Mouse (Mus musculus): ENCODE measurements around the gene Pkd1l3. TPM values are rescaled to one million over a fixed set of nuclear protein-coding genes. Genes with fewer than 3 reads are reported as not detected.

Gene Pkd1l3
- polyA plus RNA-seq, 1 experiment: 0.11 TPM

GRCm38 (mm10) chr8:109647331-109647730 lies 33.0 kb downstream of the Pkd1l3 start:
- no peaks in the 10 kb centered on the region for H3K36me3 ChIP-seq (ENCODE audit: control insufficient read depth, insufficient read depth, low read length)
- no peak for TF ChIP-seq CTCF (conservative IDR thresholded peaks at IDR 0.05; ENCODE audit: insufficient read depth, insufficient read length, low read depth, low read length)
- no peak for TF ChIP-seq POLR2A (IDR thresholded peaks at IDR 0.05; ENCODE audit: low read depth, low read length)
- no peak overlapping the region for H3K4me3 ChIP-seq (ENCODE audit: insufficient read depth, low read depth, low read length)
- 58% methylated on average over 11 of the region's 11 CpGs for WGBS
- no peak overlapping the region for H3K27ac ChIP-seq (ENCODE audit: insufficient read depth, low read depth, low read length)
- no peaks in the 10 kb centered on the region for H3K27me3 ChIP-seq (replicated peaks; ENCODE audit: control insufficient read depth, insufficient read depth, low read length)
- H3K4me1 ChIP-seq (ENCODE audit: control insufficient read depth, insufficient read depth, low read length): no peaks in the 10 kb centered on the region
- DNase-seq: no peak

- TF ChIP-seq CTCF (conservative IDR thresholded peaks at IDR 0.05; ENCODE audit: insufficient read depth, insufficient read length, low read depth, low read length): no peak
- no peak for TF ChIP-seq POLR2A (IDR thresholded peaks at IDR 0.05; ENCODE audit: low read depth, low read length)
- WGBS: 34% methylated on average over 7 of the region's 7 CpGs
- no peaks in the 10 kb centered on the region for H3K27me3 ChIP-seq (replicated peaks; ENCODE audit: control insufficient read depth, insufficient read depth, low read length)
- no peak for DNase-seq
- no peak overlapping the region for H3K4me3 ChIP-seq (ENCODE audit: insufficient read depth, low read depth, low read length)
- no peaks in the 10 kb centered on the region for H3K36me3 ChIP-seq (ENCODE audit: control insufficient read depth, insufficient read depth, low read length)
- no peak overlapping the region for H3K27ac ChIP-seq (ENCODE audit: insufficient read depth, low read depth, low read length)
- no peaks in the 10 kb centered on the region for H3K4me1 ChIP-seq (ENCODE audit: control insufficient read depth, insufficient read depth, low read length)
Observed at GRCm38 (mm10) chr8:109648469-109648868, 34.2 kb downstream of the Pkd1l3 start.

- H3K4me3 ChIP-seq (ENCODE audit: insufficient read depth, low read depth, low read length): no peak overlapping the region
- H3K4me1 ChIP-seq (ENCODE audit: control insufficient read depth, insufficient read depth, low read length): no peaks in the 10 kb centered on the region
- H3K27me3 ChIP-seq (replicated peaks; ENCODE audit: control insufficient read depth, insufficient read depth, low read length): no peaks in the 10 kb centered on the region
- no peak for DNase-seq
- no peaks in the 10 kb centered on the region for H3K36me3 ChIP-seq (ENCODE audit: control insufficient read depth, insufficient read depth, low read length)
- 74% methylated on average over 10 of the region's 10 CpGs for WGBS
- H3K27ac ChIP-seq (ENCODE audit: insufficient read depth, low read depth, low read length): no peak overlapping the region
- TF ChIP-seq POLR2A (IDR thresholded peaks at IDR 0.05; ENCODE audit: low read depth, low read length) (no peak), CTCF (conservative IDR thresholded peaks at IDR 0.05; ENCODE audit: insufficient read depth, insufficient read length, low read depth, low read length) (no peak)
Observed at GRCm38 (mm10) chr8:109650801-109651200, 36.5 kb downstream of the Pkd1l3 start.

- no peak for DNase-seq
- 88% methylated on average over 3 of the region's 3 CpGs for WGBS
- H3K4me3 ChIP-seq (ENCODE audit: insufficient read depth, low read depth, low read length): no peak overlapping the region
- H3K27me3 ChIP-seq (replicated peaks; ENCODE audit: control insufficient read depth, insufficient read depth, low read length): no peaks in the 10 kb centered on the region
- TF ChIP-seq POLR2A (IDR thresholded peaks at IDR 0.05; ENCODE audit: low read depth, low read length) (no peak), CTCF (conservative IDR thresholded peaks at IDR 0.05; ENCODE audit: insufficient read depth, insufficient read length, low read depth, low read length) (no peak)
- no peaks in the 10 kb centered on the region for H3K4me1 ChIP-seq (ENCODE audit: control insufficient read depth, insufficient read depth, low read length)
- H3K27ac ChIP-seq (ENCODE audit: insufficient read depth, low read depth, low read length): no peak overlapping the region
- no peaks in the 10 kb centered on the region for H3K36me3 ChIP-seq (ENCODE audit: control insufficient read depth, insufficient read depth, low read length)
Observed at GRCm38 (mm10) chr8:109656860-109657259, 42.5 kb downstream of the Pkd1l3 start.

GRCm38 (mm10) chr8:109662328-109662727 lies 48.0 kb downstream of the Pkd1l3 start:
- H3K4me3 ChIP-seq (ENCODE audit: insufficient read depth, low read depth, low read length): no peak overlapping the region
- DNase-seq: no peak
- H3K27ac ChIP-seq (ENCODE audit: insufficient read depth, low read depth, low read length): no peak overlapping the region
- 81% methylated on average over 3 of the region's 3 CpGs for WGBS
- H3K27me3 ChIP-seq (replicated peaks; ENCODE audit: control insufficient read depth, insufficient read depth, low read length): no peaks in the 10 kb centered on the region
- TF ChIP-seq CTCF (conservative IDR thresholded peaks at IDR 0.05; ENCODE audit: insufficient read depth, insufficient read length, low read depth, low read length) (no peak), POLR2A (IDR thresholded peaks at IDR 0.05; ENCODE audit: low read depth, low read length) (no peak)
- no peaks in the 10 kb centered on the region for H3K4me1 ChIP-seq (ENCODE audit: control insufficient read depth, insufficient read depth, low read length)
- no peaks in the 10 kb centered on the region for H3K36me3 ChIP-seq (ENCODE audit: control insufficient read depth, insufficient read depth, low read length)

GRCm38 (mm10) chr8:109666616-109667015 lies 52.3 kb downstream of the Pkd1l3 start:
- 82% methylated on average over 5 of the region's 5 CpGs for WGBS
- no peak overlapping the region for H3K27ac ChIP-seq (ENCODE audit: insufficient read depth, low read depth, low read length)
- H3K27me3 ChIP-seq (replicated peaks; ENCODE audit: control insufficient read depth, insufficient read depth, low read length): no peaks in the 10 kb centered on the region
- TF ChIP-seq CTCF (conservative IDR thresholded peaks at IDR 0.05; ENCODE audit: insufficient read depth, insufficient read length, low read depth, low read length): no peak
- DNase-seq: no peak
- no peak overlapping the region for H3K4me3 ChIP-seq (ENCODE audit: insufficient read depth, low read depth, low read length)
- H3K36me3 ChIP-seq (ENCODE audit: control insufficient read depth, insufficient read depth, low read length): peaks cover 3% of the 10 kb centered on the region
- no peaks in the 10 kb centered on the region for H3K4me1 ChIP-seq (ENCODE audit: control insufficient read depth, insufficient read depth, low read length)

- TF ChIP-seq CTCF (conservative IDR thresholded peaks at IDR 0.05; ENCODE audit: insufficient read depth, insufficient read length, low read depth, low read length) (no peak), POLR2A (IDR thresholded peaks at IDR 0.05; ENCODE audit: low read depth, low read length) (no peak)
- Histone ChIP-seq H3K36me3 (ENCODE audit: control insufficient read depth, insufficient read depth, low read length) (peaks cover 20% of the 10 kb centered on the region), H3K27ac (ENCODE audit: insufficient read depth, low read depth, low read length) (no peak overlapping the region), H3K27me3 (replicated peaks; ENCODE audit: control insufficient read depth, insufficient read depth, low read length) (no peaks in the 10 kb centered on the region), H3K4me3 (ENCODE audit: insufficient read depth, low read depth, low read length) (no peak overlapping the region), H3K4me1 (ENCODE audit: control insufficient read depth, insufficient read depth, low read length) (no peaks in the 10 kb centered on the region)
- WGBS: 92% methylated on average over 5 of the region's 5 CpGs
- no peak for DNase-seq
Observed at GRCm38 (mm10) chr8:109672656-109673055, 58.3 kb downstream of the Pkd1l3 start.

GRCm38 (mm10) chr8:109673596-109673995 lies 59.3 kb downstream of the Pkd1l3 start:
- Histone ChIP-seq H3K27ac (ENCODE audit: insufficient read depth, low read depth, low read length) (no peak overlapping the region), H3K27me3 (replicated peaks; ENCODE audit: control insufficient read depth, insufficient read depth, low read length) (no peaks in the 10 kb centered on the region), H3K4me1 (ENCODE audit: control insufficient read depth, insufficient read depth, low read length) (no peaks in the 10 kb centered on the region), H3K36me3 (ENCODE audit: control insufficient read depth, insufficient read depth, low read length) (peaks cover 22% of the 10 kb centered on the region), H3K4me3 (ENCODE audit: insufficient read depth, low read depth, low read length) (no peak overlapping the region)
- DNase-seq: peak; percentile 54
- TF ChIP-seq POLR2A (IDR thresholded peaks at IDR 0.05; ENCODE audit: low read depth, low read length) (no peak), CTCF (conservative IDR thresholded peaks at IDR 0.05; ENCODE audit: insufficient read depth, insufficient read length, low read depth, low read length) (no peak)
- WGBS: 61% methylated on average over 2 of the region's 2 CpGs
